Mouse (Mus musculus): Measurements from ENCODE around the gene Tmem147. TPM values are rescaled to one million over a fixed set of nuclear protein-coding genes. Genes with fewer than 3 reads are reported as not detected.

Tmem147 gene
- 278 and 301 TPM in 2 replicates for polyA plus RNA-seq (2015; fragmentation: Nextera tagmentation; extraction: Ambion mirVana)

- Histone ChIP-seq H3K9me3 (ENCODE audit: control insufficient read depth, low read length) (no peaks in the 10 kb centered on the region), H3K4me1 (ENCODE audit: control insufficient read depth, insufficient read depth, low read depth, low read length) (peaks cover 22% of the 10 kb centered on the region), H3K27ac (ENCODE audit: low read depth, low read length) (peak within 1 kb of the TSS; percentile 89), H3K4me3 (ENCODE audit: low read length) (peak within 1 kb of the TSS; percentile 89), H3K36me3 (ENCODE audit: control insufficient read depth, insufficient read depth, low read length) (peaks cover 23% of the 10 kb centered on the region), H3K9ac (ENCODE audit: low read depth, low read length) (peak within 1 kb of the TSS; percentile 97), H3K27me3 (replicated peaks; ENCODE audit: control insufficient read depth, insufficient read depth, low read length) (no peaks in the 10 kb centered on the region), H3K4me2 (ENCODE audit: low read length) (peak within 1 kb of the TSS; percentile 88)
- peak; percentile 97 for ATAC-seq
- WGBS: under 1% methylated on average over 59 of the region's 60 CpGs
Observed at GRCm38 (mm10) chr7:30729396-30730063, at the start of gene Tmem147. TSS of gene Tmem147 (minus strand) at chr7:30729540.

- no peak overlapping the region for H3K9ac ChIP-seq (ENCODE audit: low read depth, low read length)
- ATAC-seq: no peak
- no peaks in the 10 kb centered on the region for H3K4me1 ChIP-seq (ENCODE audit: control insufficient read depth, insufficient read depth, low read depth, low read length)
- H3K36me3 ChIP-seq (ENCODE audit: control insufficient read depth, insufficient read depth, low read length): no peaks in the 10 kb centered on the region
- no peak overlapping the region for H3K27ac ChIP-seq (ENCODE audit: low read depth, low read length)
- WGBS: 85% methylated on average over 1 of the region's 1 CpGs
- no peak overlapping the region for H3K4me3 ChIP-seq (ENCODE audit: low read length)
- no peaks in the 10 kb centered on the region for H3K9me3 ChIP-seq (ENCODE audit: control insufficient read depth, low read length)
- H3K4me2 ChIP-seq (ENCODE audit: low read length): no peak overlapping the region
- no peaks in the 10 kb centered on the region for H3K27me3 ChIP-seq (replicated peaks; ENCODE audit: control insufficient read depth, insufficient read depth, low read length)
Observed at GRCm38 (mm10) chr7:30777911-30778310, 48.6 kb upstream of the Tmem147 start.

- Histone ChIP-seq H3K4me1 (ENCODE audit: control insufficient read depth, insufficient read depth, low read depth, low read length) (no peaks in the 10 kb centered on the region), H3K4me2 (ENCODE audit: low read length) (no peak overlapping the region), H3K4me3 (ENCODE audit: low read length) (no peak overlapping the region), H3K36me3 (ENCODE audit: control insufficient read depth, insufficient read depth, low read length) (no peaks in the 10 kb centered on the region), H3K9me3 (ENCODE audit: control insufficient read depth, low read length) (no peaks in the 10 kb centered on the region), H3K9ac (ENCODE audit: low read depth, low read length) (no peak overlapping the region), H3K27me3 (replicated peaks; ENCODE audit: control insufficient read depth, insufficient read depth, low read length) (no peaks in the 10 kb centered on the region), H3K27ac (ENCODE audit: low read depth, low read length) (no peak overlapping the region)
- WGBS: 40% methylated on average over 7 of the region's 7 CpGs
- no peak for ATAC-seq
Observed at GRCm38 (mm10) chr7:30777081-30777579, 47.8 kb upstream of the Tmem147 start.

GRCm38 (mm10) chr7:30776104-30776503 lies 46.8 kb upstream of the Tmem147 start:
- no peaks in the 10 kb centered on the region for H3K27me3 ChIP-seq (replicated peaks; ENCODE audit: control insufficient read depth, insufficient read depth, low read length)
- no peak overlapping the region for H3K4me2 ChIP-seq (ENCODE audit: low read length)
- H3K4me3 ChIP-seq (ENCODE audit: low read length): no peak overlapping the region
- no peak for ATAC-seq
- WGBS: 94% methylated on average over 9 of the region's 9 CpGs
- H3K9me3 ChIP-seq (ENCODE audit: control insufficient read depth, low read length): no peaks in the 10 kb centered on the region
- H3K27ac ChIP-seq (ENCODE audit: low read depth, low read length): no peak overlapping the region
- H3K4me1 ChIP-seq (ENCODE audit: control insufficient read depth, insufficient read depth, low read depth, low read length): no peaks in the 10 kb centered on the region
- H3K36me3 ChIP-seq (ENCODE audit: control insufficient read depth, insufficient read depth, low read length): no peaks in the 10 kb centered on the region
- no peak overlapping the region for H3K9ac ChIP-seq (ENCODE audit: low read depth, low read length)

GRCm38 (mm10) chr7:30769236-30769635 lies 39.9 kb upstream of the Tmem147 start:
- H3K4me1 ChIP-seq (ENCODE audit: control insufficient read depth, insufficient read depth, low read depth, low read length): no peaks in the 10 kb centered on the region
- H3K4me2 ChIP-seq (ENCODE audit: low read length): no peak overlapping the region
- no peak for ATAC-seq
- H3K4me3 ChIP-seq (ENCODE audit: low read length): no peak overlapping the region
- H3K27ac ChIP-seq (ENCODE audit: low read depth, low read length): no peak overlapping the region
- H3K9ac ChIP-seq (ENCODE audit: low read depth, low read length): no peak overlapping the region
- H3K36me3 ChIP-seq (ENCODE audit: control insufficient read depth, insufficient read depth, low read length): no peaks in the 10 kb centered on the region
- no peaks in the 10 kb centered on the region for H3K27me3 ChIP-seq (replicated peaks; ENCODE audit: control insufficient read depth, insufficient read depth, low read length)
- WGBS: 32% methylated on average over 9 of the region's 9 CpGs
- no peaks in the 10 kb centered on the region for H3K9me3 ChIP-seq (ENCODE audit: control insufficient read depth, low read length)

- no peaks in the 10 kb centered on the region; the same call in 1 of the 2 replicates for H3K27me3 ChIP-seq (replicated peaks; ENCODE audit: control insufficient read depth, insufficient read depth, low read length)
- H3K9ac ChIP-seq (ENCODE audit: low read depth, low read length): no peak overlapping the region
- no peaks in the 10 kb centered on the region for H3K36me3 ChIP-seq (ENCODE audit: control insufficient read depth, insufficient read depth, low read length)
- H3K4me3 ChIP-seq (ENCODE audit: low read length): no peak overlapping the region
- H3K4me1 ChIP-seq (ENCODE audit: control insufficient read depth, insufficient read depth, low read depth, low read length): no peaks in the 10 kb centered on the region
- H3K9me3 ChIP-seq (ENCODE audit: control insufficient read depth, low read length): no peaks in the 10 kb centered on the region
- WGBS: 87% methylated on average over 4 of the region's 4 CpGs
- no peak overlapping the region for H3K4me2 ChIP-seq (ENCODE audit: low read length)
- no peak for ATAC-seq
- H3K27ac ChIP-seq (ENCODE audit: low read depth, low read length): no peak overlapping the region
Observed at GRCm38 (mm10) chr7:30766408-30766807, 37.1 kb upstream of the Tmem147 start.

- WGBS: 48% methylated on average over 11 of the region's 11 CpGs
- Histone ChIP-seq H3K4me2 (ENCODE audit: low read length) (peak overlapping the region; percentile 0; the same call in 1 of the 2 replicates), H3K9ac (ENCODE audit: low read depth, low read length) (no peak overlapping the region), H3K27ac (ENCODE audit: low read depth, low read length) (no peak overlapping the region), H3K4me1 (ENCODE audit: control insufficient read depth, insufficient read depth, low read depth, low read length) (no peaks in the 10 kb centered on the region), H3K9me3 (ENCODE audit: control insufficient read depth, low read length) (no peaks in the 10 kb centered on the region), H3K36me3 (ENCODE audit: control insufficient read depth, insufficient read depth, low read length) (no peaks in the 10 kb centered on the region), H3K4me3 (ENCODE audit: low read length) (no peak overlapping the region), H3K27me3 (replicated peaks; ENCODE audit: control insufficient read depth, insufficient read depth, low read length) (no peaks in the 10 kb centered on the region; the same call in 1 of the 2 replicates)
- ATAC-seq: no peak
Observed at GRCm38 (mm10) chr7:30765173-30765572, 35.8 kb upstream of the Tmem147 start.

GRCm38 (mm10) chr7:30763456-30763855 lies 34.1 kb upstream of the Tmem147 start, which contains the start of gene Dmkn:
TSS of gene Dmkn (plus strand) at chr7:30763756.
- Histone ChIP-seq H3K4me3 (ENCODE audit: low read length) (no peak within 1 kb of the TSS), H3K4me2 (ENCODE audit: low read length) (no peak within 1 kb of the TSS), H3K27ac (ENCODE audit: low read depth, low read length) (no peak within 1 kb of the TSS), H3K9me3 (ENCODE audit: control insufficient read depth, low read length) (no peaks in the 10 kb centered on the region), H3K36me3 (ENCODE audit: control insufficient read depth, insufficient read depth, low read length) (no peaks in the 10 kb centered on the region), H3K4me1 (ENCODE audit: control insufficient read depth, insufficient read depth, low read depth, low read length) (no peaks in the 10 kb centered on the region), H3K9ac (ENCODE audit: low read depth, low read length) (no peak within 1 kb of the TSS), H3K27me3 (replicated peaks; ENCODE audit: control insufficient read depth, insufficient read depth, low read length) (no peaks in the 10 kb centered on the region; the same call in 1 of the 2 replicates)
- WGBS: 44% methylated on average over 5 of the region's 5 CpGs
- ATAC-seq: no peak

GRCm38 (mm10) chr7:30761769-30762352 lies 32.5 kb upstream of the Tmem147 start:
- Histone ChIP-seq H3K9me3 (ENCODE audit: control insufficient read depth, low read length) (no peaks in the 10 kb centered on the region), H3K4me2 (ENCODE audit: low read length) (no peak overlapping the region), H3K9ac (ENCODE audit: low read depth, low read length) (no peak overlapping the region), H3K36me3 (ENCODE audit: control insufficient read depth, insufficient read depth, low read length) (no peaks in the 10 kb centered on the region), H3K27ac (ENCODE audit: low read depth, low read length) (no peak overlapping the region), H3K4me3 (ENCODE audit: low read length) (no peak overlapping the region), H3K4me1 (ENCODE audit: control insufficient read depth, insufficient read depth, low read depth, low read length) (no peaks in the 10 kb centered on the region), H3K27me3 (replicated peaks; ENCODE audit: control insufficient read depth, insufficient read depth, low read length) (no peaks in the 10 kb centered on the region; the same call in 1 of the 2 replicates)
- ATAC-seq: no peak
- WGBS: 80% methylated on average over 4 of the region's 4 CpGs

Measured in hindbrain, embryonic 16.5 days (tissue).